Mouse (Mus musculus) brain, adult 2 months (tissue): ENCODE measurements at regions not wholly inside any gene's neighbourhood (a gene's known extent, or its start where the extent isn't known, plus 50 kb on each side); places are given as distances from the start of the nearest gene placed in this dataset.
"Not testable (repeated sequence)": the region's sequence is repeated elsewhere in the genome, so short reads cannot be mapped to it uniquely, and the experiment has no call there.

ENCODE experiments used
- DNase-seq: peaks from one replicate; pipeline ENCODE4 v3.0.0; 2011; ENCODE audit warnings: low read depth, low spot score

- DNase-seq, result peak; percentile 77
These were observed 384.1 kb downstream of the Snca start for GRCm38 (mm10) chr6:60445591-60445990.

- DNase-seq, result peak; percentile 84
These were observed 387.7 kb downstream of the Snca start for GRCm38 (mm10) chr6:60441952-60442351.

- DNase-seq, result no peak
These were observed 418.0 kb downstream of the Snca start for GRCm38 (mm10) chr6:60411669-60412068.

DNA sequence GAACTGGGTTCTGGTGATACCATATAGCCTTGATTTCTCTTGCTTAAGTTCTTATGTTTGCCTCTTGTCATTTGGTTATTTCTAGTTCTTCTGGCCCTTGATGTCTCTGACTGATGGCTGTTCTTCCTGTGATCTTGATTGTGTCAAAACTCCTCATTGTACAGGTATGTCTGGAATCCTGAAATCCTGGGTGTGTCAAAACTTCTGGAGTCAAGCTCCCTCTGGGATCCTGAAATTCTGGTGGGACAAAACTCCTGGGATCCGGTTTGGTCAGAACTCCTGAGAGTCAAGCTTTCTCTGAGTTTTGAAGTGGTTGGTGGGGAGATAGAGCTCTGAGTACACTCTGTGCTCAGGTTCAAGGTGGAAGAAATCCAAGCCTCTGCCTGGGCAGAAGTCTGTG lies 418.4 kb downstream of the Snca start:
- no peak for DNase-seq

- no peak for DNase-seq
These were observed 419.4 kb downstream of the Snca start for GRCm38 (mm10) chr6:60410051-60410785.

DNA sequence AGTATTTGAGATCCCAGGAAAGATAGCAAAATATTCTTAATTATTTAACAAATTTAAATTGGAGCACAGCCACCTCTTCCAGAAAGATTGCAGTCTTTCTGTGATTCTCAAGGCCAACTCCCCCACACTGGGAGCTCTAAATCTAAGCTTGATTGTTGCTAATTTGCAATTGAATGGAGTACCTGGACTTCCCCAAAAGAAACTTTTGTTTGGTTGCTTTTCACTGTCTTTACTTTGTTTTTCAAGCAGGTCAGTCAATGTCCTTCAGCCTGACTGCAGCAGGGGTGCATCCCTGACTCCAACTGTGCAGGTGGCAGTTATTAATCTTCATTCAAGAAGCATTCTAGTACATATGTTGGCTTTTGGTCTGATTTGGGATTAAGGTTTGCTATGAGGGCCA lies 420.6 kb downstream of the Snca start:
- no peak for DNase-seq

GRCm38 (mm10) chr6:60406861-60407260 lies 422.8 kb downstream of the Snca start:
- DNase-seq, result no peak

GRCm38 (mm10) chr6:60363931-60364330 lies 465.7 kb downstream of the Snca start:
- DNase-seq, result not testable (repeated sequence)

GRCm38 (mm10) chr6:60345448-60345847 lies 484.2 kb downstream of the Snca start:
- no peak for DNase-seq
